Mouse (Mus musculus): Measurements from ENCODE around the gene Gsx1. TPM values are rescaled to one million over a fixed set of nuclear protein-coding genes. Genes with fewer than 3 reads are reported as not detected.

Gsx1 gene
- polyA plus RNA-seq, 1 experiment from 2014 or later, result not detected

GRCm38 (mm10) chr5:147186001-147186431 lies 2.5 kb upstream of the Gsx1 start:
- Histone ChIP-seq H3K27ac (no peak overlapping the region), H3K36me3 (no peaks in the 10 kb centered on the region), H3K9ac (no peak overlapping the region), H3K4me1 (peaks cover 23% of the 10 kb centered on the region), H3K9me3 (peaks cover 6% of the 10 kb centered on the region; the same call in 1 of the 2 replicates), H3K27me3 (peaks cover 95% of the 10 kb centered on the region), H3K4me3 (peak overlapping the region; percentile 22), H3K4me2 (replicated peaks) (peak overlapping the region; percentile 48)
- ATAC-seq (ENCODE audit: low FRiP score, low read depth), result no peak
- under 1% methylated on average over 25 of the region's 26 CpGs for WGBS

- Histone ChIP-seq H3K27me3 (peaks cover 99% of the 10 kb centered on the region), H3K4me3 (peak overlapping the region; percentile 22)
Measured at GRCm38 (mm10) chr5:147186781-147187551, 1.5 kb upstream of the Gsx1 start.

GRCm38 (mm10) chr5:147187552-147188170 lies 835 bp upstream of the Gsx1 start:
- no peaks in the 10 kb centered on the region for H3K36me3 ChIP-seq
- H3K4me1 ChIP-seq, result peaks cover 23% of the 10 kb centered on the region
- WGBS, result 2% methylated on average over 25 of the region's 25 CpGs
- H3K9me3 ChIP-seq, result peaks cover 6% of the 10 kb centered on the region; the same call in 1 of the 2 replicates
- H3K4me2 ChIP-seq (replicated peaks), result peak overlapping the region; percentile 60
- no peak for ATAC-seq (ENCODE audit: low FRiP score, low read depth)
- H3K27ac ChIP-seq, result no peak overlapping the region
- no peak overlapping the region for H3K9ac ChIP-seq
- peak overlapping the region; percentile 22; the same call in 1 of the 2 replicates for H3K4me3 ChIP-seq
- peaks cover 99% of the 10 kb centered on the region for H3K27me3 ChIP-seq

More at GRCm38 (mm10) chr5:147186781-147187551, 1.5 kb upstream of the Gsx1 start:
- Histone ChIP-seq H3K9ac (no peak overlapping the region), H3K4me2 (replicated peaks) (peak overlapping the region; percentile 32), H3K27ac (no peak overlapping the region), H3K9me3 (peaks cover 6% of the 10 kb centered on the region; the same call in 1 of the 2 replicates), H3K36me3 (no peaks in the 10 kb centered on the region), H3K4me1 (peaks cover 23% of the 10 kb centered on the region)
- WGBS, result under 1% methylated on average over 37 of the region's 37 CpGs
- no peak for ATAC-seq (ENCODE audit: low FRiP score, low read depth)

- peaks cover 98% of the 10 kb centered on the region for H3K27me3 ChIP-seq
- H3K36me3 ChIP-seq, result no peaks in the 10 kb centered on the region
- peak overlapping the region; percentile 36 for H3K4me3 ChIP-seq
- WGBS, result 1% methylated on average over 28 of the region's 28 CpGs
- H3K27ac ChIP-seq, result no peak overlapping the region
- peak overlapping the region; percentile 60 for H3K4me2 ChIP-seq (replicated peaks)
- no peak for ATAC-seq (ENCODE audit: low FRiP score, low read depth)
- H3K9me3 ChIP-seq, result no peaks in the 10 kb centered on the region
- H3K4me1 ChIP-seq, result peaks cover 23% of the 10 kb centered on the region
- H3K9ac ChIP-seq, result no peak overlapping the region
Measured at GRCm38 (mm10) chr5:147189156-147189555, 660 bp downstream of the Gsx1 start.

GRCm38 (mm10) chr5:147189836-147190602 lies 1.5 kb downstream of the Gsx1 start:
- Histone ChIP-seq H3K4me2 (replicated peaks) (no peak overlapping the region), H3K4me3 (no peak overlapping the region), H3K9me3 (no peaks in the 10 kb centered on the region), H3K27me3 (peaks cover 96% of the 10 kb centered on the region), H3K4me1 (peaks cover 23% of the 10 kb centered on the region), H3K36me3 (no peaks in the 10 kb centered on the region), H3K9ac (no peak overlapping the region), H3K27ac (no peak overlapping the region)
- no peak for ATAC-seq (ENCODE audit: low FRiP score, low read depth)
- WGBS, result under 1% methylated on average over 46 of the region's 46 CpGs

GRCm38 (mm10) chr5:147190885-147191284 lies 2.4 kb downstream of the Gsx1 start:
- peaks cover 97% of the 10 kb centered on the region for H3K27me3 ChIP-seq
- H3K4me1 ChIP-seq, result peaks cover 23% of the 10 kb centered on the region
- ATAC-seq (ENCODE audit: low FRiP score, low read depth), result no peak
- no peaks in the 10 kb centered on the region for H3K36me3 ChIP-seq
- H3K9me3 ChIP-seq, result no peaks in the 10 kb centered on the region
- H3K9ac ChIP-seq, result no peak overlapping the region
- WGBS, result 0% methylated on average over 7 of the region's 7 CpGs
- H3K4me3 ChIP-seq, result no peak overlapping the region
- H3K4me2 ChIP-seq (replicated peaks), result no peak overlapping the region
- H3K27ac ChIP-seq, result no peak overlapping the region

GRCm38 (mm10) chr5:147191801-147192575 lies 3.5 kb downstream of the Gsx1 start:
- Histone ChIP-seq H3K27me3 (peaks cover 97% of the 10 kb centered on the region), H3K4me3 (no peak overlapping the region), H3K4me2 (replicated peaks) (no peak overlapping the region), H3K27ac (no peak overlapping the region), H3K4me1 (peaks cover 14% of the 10 kb centered on the region), H3K9me3 (no peaks in the 10 kb centered on the region), H3K36me3 (no peaks in the 10 kb centered on the region), H3K9ac (no peak overlapping the region)
- WGBS, result 1% methylated on average over 24 of the region's 24 CpGs
- no peak for ATAC-seq (ENCODE audit: low FRiP score, low read depth)

GRCm38 (mm10) chr5:147192576-147192960 lies 4.1 kb downstream of the Gsx1 start:
- no peak overlapping the region for H3K9ac ChIP-seq
- no peaks in the 10 kb centered on the region for H3K9me3 ChIP-seq
- H3K4me1 ChIP-seq, result peaks cover 10% of the 10 kb centered on the region
- WGBS, result 3% methylated on average over 9 of the region's 9 CpGs
- ATAC-seq (ENCODE audit: low FRiP score, low read depth), result no peak
- peaks cover 97% of the 10 kb centered on the region for H3K27me3 ChIP-seq
- no peak overlapping the region for H3K4me2 ChIP-seq (replicated peaks)
- no peaks in the 10 kb centered on the region for H3K36me3 ChIP-seq
- no peak overlapping the region for H3K4me3 ChIP-seq
- no peak overlapping the region for H3K27ac ChIP-seq

GRCm38 (mm10) chr5:147204905-147205304 lies 16.4 kb downstream of the Gsx1 start:
- H3K9me3 ChIP-seq, result no peaks in the 10 kb centered on the region
- no peaks in the 10 kb centered on the region for H3K4me1 ChIP-seq
- H3K4me2 ChIP-seq (replicated peaks), result no peak overlapping the region
- ATAC-seq (ENCODE audit: low FRiP score, low read depth), result no peak
- H3K27ac ChIP-seq, result no peak overlapping the region
- 21% methylated on average over 6 of the region's 6 CpGs for WGBS
- no peak overlapping the region for H3K4me3 ChIP-seq
- peaks cover 11% of the 10 kb centered on the region; the same call in 1 of the 2 replicates for H3K27me3 ChIP-seq
- no peaks in the 10 kb centered on the region for H3K36me3 ChIP-seq
- H3K9ac ChIP-seq, result no peak overlapping the region

GRCm38 (mm10) chr5:147207852-147208251 lies 19.4 kb downstream of the Gsx1 start:
- Histone ChIP-seq H3K27me3 (peaks cover 10% of the 10 kb centered on the region; the same call in 1 of the 2 replicates), H3K4me1 (no peaks in the 10 kb centered on the region), H3K4me2 (replicated peaks) (no peak overlapping the region), H3K27ac (no peak overlapping the region), H3K9me3 (no peaks in the 10 kb centered on the region), H3K4me3 (no peak overlapping the region), H3K36me3 (no peaks in the 10 kb centered on the region), H3K9ac (no peak overlapping the region)
- no peak for ATAC-seq (ENCODE audit: low FRiP score, low read depth)
- WGBS, result 93% methylated on average over 20 of the region's 20 CpGs

GRCm38 (mm10) chr5:147208471-147208870 lies 20.0 kb downstream of the Gsx1 start:
- 62% methylated on average over 2 of the region's 2 CpGs for WGBS
- no peak for ATAC-seq (ENCODE audit: low FRiP score, low read depth)

More at GRCm38 (mm10) chr5:147208471-147208870, 20.0 kb downstream of the Gsx1 start:
- H3K27me3 ChIP-seq, result peaks cover 12% of the 10 kb centered on the region; the same call in 1 of the 2 replicates
- no peak overlapping the region for H3K4me3 ChIP-seq
- no peak overlapping the region for H3K27ac ChIP-seq
- H3K4me1 ChIP-seq, result no peaks in the 10 kb centered on the region
- no peak overlapping the region for H3K4me2 ChIP-seq (replicated peaks)
- no peaks in the 10 kb centered on the region for H3K36me3 ChIP-seq
- H3K9me3 ChIP-seq, result no peaks in the 10 kb centered on the region
- H3K9ac ChIP-seq, result no peak overlapping the region

Measured in limb, embryonic 13.5 days (tissue).